In genomic region chr10:41626996-41627395, GRCm38 (mm10) we compare ENCODE assay signal across 30 mouse cellular contexts.
"Had no signal": no experiment of that assay in that cellular context is flagged by ENCODE, and none has a peak within 500 bp of the region (broad histone marks: within the 10 kb centered on the region; RNA-seq: fewer than 3 reads in every experiment).

No protein-coding gene starts in this region.

- H3K4me3 ChIP-seq: heart, embryonic 12.5 days; heart, embryonic 13.5 days; heart, embryonic 15.5 days; hindbrain, embryonic 10.5 days; hindbrain, embryonic 12.5 days; hindbrain, embryonic 13.5 days; hindbrain, embryonic 15.5 days; intestine, embryonic 15.5 days; kidney, embryonic 15.5 days; layer of hippocampus, adult 2 months; left cerebral cortex, adult 2 months had no signal

- H3K4me1 ChIP-seq: heart, embryonic 12.5 days; hindbrain, embryonic 10.5 days; hindbrain, embryonic 12.5 days; hindbrain, embryonic 13.5 days; hindbrain, embryonic 15.5 days; intestine, embryonic 15.5 days; kidney, embryonic 15.5 days had no signal

- H3K9ac ChIP-seq: heart, embryonic 12.5 days; heart, embryonic 13.5 days; heart, embryonic 15.5 days; hindbrain, embryonic 12.5 days; hindbrain, embryonic 13.5 days; hindbrain, embryonic 14.5 days; hindbrain, embryonic 15.5 days; intestine, embryonic 15.5 days; kidney, embryonic 15.5 days had no signal

- H3K36me3 ChIP-seq: heart, embryonic 12.5 days; heart, embryonic 13.5 days; heart, embryonic 15.5 days; hindbrain, embryonic 10.5 days; hindbrain, embryonic 12.5 days; hindbrain, embryonic 13.5 days; hindbrain, embryonic 15.5 days; intestine, embryonic 15.5 days; kidney, embryonic 15.5 days had no signal

- DNase-seq: heart, postnatal 10 days; heart, postnatal 14 days; heart, postnatal 36 days; heart, postnatal 4 days; kidney, adult 11 months; kidney, adult 18-20 months; kidney, adult 2 months; kidney, adult 8-10 months; kidney, adult 9 months; kidney, postnatal 10 days; kidney, postnatal 14 days; kidney, postnatal 25 days; kidney, postnatal 36 days; kidney, postnatal 4 days; layer of hippocampus, adult 9-11 months; layer of hippocampus, postnatal 36 days had no signal

- H3K9me3 ChIP-seq: heart, embryonic 13.5 days; heart, embryonic 15.5 days; hindbrain, embryonic 12.5 days; hindbrain, embryonic 13.5 days; hindbrain, embryonic 15.5 days; intestine, embryonic 15.5 days had no signal

- H3K27ac ChIP-seq: heart, embryonic 13.5 days; heart, embryonic 15.5 days; hindbrain, embryonic 10.5 days; hindbrain, embryonic 12.5 days; hindbrain, embryonic 13.5 days; hindbrain, embryonic 14.5 days; hindbrain, embryonic 15.5 days; hindbrain, postnatal 0 days; intestine, embryonic 15.5 days; kidney, embryonic 15.5 days; kidney, postnatal 0 days; layer of hippocampus, adult 2 months; left cerebral cortex, adult 2 months had no signal

- H3K27me3 ChIP-seq: heart, embryonic 12.5 days; heart, embryonic 13.5 days; heart, embryonic 15.5 days; hindbrain, embryonic 12.5 days; hindbrain, embryonic 13.5 days; hindbrain, embryonic 15.5 days; intestine, embryonic 15.5 days; kidney, embryonic 15.5 days had no signal
